Mouse (Mus musculus) forebrain, postnatal 0 days (tissue): ENCODE data around the gene Tgm1. TPM values are rescaled to one million over a fixed set of nuclear protein-coding genes. Genes with fewer than 3 reads are reported as not detected.
A peak's percentile ranks its signal among the peaks of the same experiment; 100 is the strongest.
"Not testable (repeated sequence)": the region's sequence is repeated elsewhere in the genome, so short reads cannot be mapped to it uniquely, and the experiment has no call there.

Experiments used
- ATAC-seq: fragments of 200-750 bp; cut with Nextera tagmentation; 2 replicates; pipeline ENCODE4 v1.8.0; 2017; ENCODE audit warnings: mild to moderate bottlenecking, moderate library complexity
- DNase-seq: peaks from one replicate; pipeline ENCODE4 v3.0.0-alpha.2; 2015
- H3K27ac ChIP-seq: fragments of 300-500 bp; sonication (generic); 2 replicates; pipeline ENCODE4 v1.5.1; 2014; ENCODE audit warnings: low read depth, mild to moderate bottlenecking, antibody characterized with exemption, low read length, moderate library complexity, mixed read lengths
- H3K27me3 ChIP-seq: fragments of 300-500 bp; sonication (generic); 2 replicates; pipeline ENCODE4 v1.6.1; 2014; ENCODE audit warnings: mild to moderate bottlenecking, low read length, mixed read lengths; ENCODE audit not compliant: insufficient read depth
- H3K36me3 ChIP-seq: fragments of 300-500 bp; sonication (generic); 2 replicates; pipeline ENCODE4 v1.6.1; 2014; ENCODE audit warnings: mild to moderate bottlenecking, moderate library complexity; ENCODE audit not compliant: insufficient read depth
- H3K4me1 ChIP-seq: fragments of 300-500 bp; sonication (generic); 2 replicates; pipeline ENCODE4 v1.6.1; 2014; ENCODE audit warnings: antibody characterized with exemption; ENCODE audit not compliant: insufficient read depth
- H3K4me2 ChIP-seq: fragments of 300-500 bp; sonication (generic); 2 replicates; pipeline ENCODE4 v1.6.1; 2014; ENCODE audit warnings: low read depth, mild to moderate bottlenecking, moderate library complexity
- H3K4me3 ChIP-seq: fragments of 300-500 bp; sonication (generic); 2 replicates; pipeline ENCODE4 v1.5.1; 2014; ENCODE audit warnings: low read depth, low read length, mixed read lengths
- H3K9ac ChIP-seq: fragments of 300-500 bp; sonication (generic); 2 replicates; pipeline ENCODE4 v1.6.1; 2014; ENCODE audit warnings: mild to moderate bottlenecking
- H3K9me3 ChIP-seq: fragments of 300-500 bp; sonication (generic); 2 replicates; pipeline ENCODE4 v1.6.1; 2016; ENCODE audit warnings: low read length
- CTCF ChIP-seq: sonication (generic); IDR thresholded peaks from 2 replicates; pipeline ENCODE4 v1.5.1; 2016; ENCODE audit warnings: antibody characterized with exemption, control low read depth, low read depth
- WGBS: fragments of 180-500 bp; shearing (Covaris S2); extraction: QIAGEN DNeasy Blood & Tissue Kit; methylation state at CpG from one replicate; pipeline ENCODE4 v1.1.7; 2014; 5-methylcytosine and 5-hydroxymethylcytosine counted together
- polyA plus RNA-seq: library from polyadenylated mRNA; unstranded; fragments of >200 nt; fragmentation: Nextera tagmentation; extraction: Ambion mirVana; gene quantifications from 2 replicates; pipeline ENCODE4 v1.2.1, GENCODE M21; 2015
- total RNA-seq: library from RNA; depleted of rRNA; stranded (reverse); fragments of >200 nt; gene quantifications from 2 replicates; pipeline ENCODE4 v1.2.3, GENCODE M21; 2014; rRNA removed

Gene Tgm1
- total RNA-seq (0.05 and 0.15 TPM in 2 replicates), polyA plus RNA-seq (0.15 and 0.21 TPM in 2 replicates)

- TF ChIP-seq CTCF = no peak
- Histone ChIP-seq H3K36me3 (peaks cover 24% of the 10 kb centered on the region), H3K9ac (no peak within 1 kb of the TSS), H3K27me3 (peaks cover 6% of the 10 kb centered on the region; the same call in 1 of the 2 replicates), H3K4me2 (no peak within 1 kb of the TSS), H3K27ac (no peak within 1 kb of the TSS), H3K4me3 (no peak within 1 kb of the TSS), H3K4me1 (no peaks in the 10 kb centered on the region), H3K9me3 (no peaks in the 10 kb centered on the region)
- ATAC-seq (no peak), DNase-seq (no peak)
- WGBS = 37% methylated on average over 4 of the region's 4 CpGs
These were observed at the start of gene Tgm1 for GRCm38 (mm10) chr14:55713729-55714122. TSS of gene Tgm1 (minus strand) at chr14:55713926.

GRCm38 (mm10) chr14:55763166-55763565 lies 49.4 kb upstream of the Tgm1 start:
- no peaks in the 10 kb centered on the region for H3K36me3 ChIP-seq
- ATAC-seq (no peak), DNase-seq (no peak)
- no peak overlapping the region for H3K4me3 ChIP-seq
- no peak overlapping the region for H3K27ac ChIP-seq
- H3K4me2 ChIP-seq = peak overlapping the region; percentile 96; the same call in 1 of the 2 replicates
- H3K9ac ChIP-seq = peak overlapping the region; percentile 84; the same call in 1 of the 2 replicates
- H3K4me1 ChIP-seq = peaks cover 4% of the 10 kb centered on the region; the same call in 1 of the 2 replicates
- 59% methylated on average over 7 of the region's 7 CpGs for WGBS
- no peak for TF ChIP-seq CTCF
- no peaks in the 10 kb centered on the region for H3K9me3 ChIP-seq
- H3K27me3 ChIP-seq = peaks cover 11% of the 10 kb centered on the region

DNA sequence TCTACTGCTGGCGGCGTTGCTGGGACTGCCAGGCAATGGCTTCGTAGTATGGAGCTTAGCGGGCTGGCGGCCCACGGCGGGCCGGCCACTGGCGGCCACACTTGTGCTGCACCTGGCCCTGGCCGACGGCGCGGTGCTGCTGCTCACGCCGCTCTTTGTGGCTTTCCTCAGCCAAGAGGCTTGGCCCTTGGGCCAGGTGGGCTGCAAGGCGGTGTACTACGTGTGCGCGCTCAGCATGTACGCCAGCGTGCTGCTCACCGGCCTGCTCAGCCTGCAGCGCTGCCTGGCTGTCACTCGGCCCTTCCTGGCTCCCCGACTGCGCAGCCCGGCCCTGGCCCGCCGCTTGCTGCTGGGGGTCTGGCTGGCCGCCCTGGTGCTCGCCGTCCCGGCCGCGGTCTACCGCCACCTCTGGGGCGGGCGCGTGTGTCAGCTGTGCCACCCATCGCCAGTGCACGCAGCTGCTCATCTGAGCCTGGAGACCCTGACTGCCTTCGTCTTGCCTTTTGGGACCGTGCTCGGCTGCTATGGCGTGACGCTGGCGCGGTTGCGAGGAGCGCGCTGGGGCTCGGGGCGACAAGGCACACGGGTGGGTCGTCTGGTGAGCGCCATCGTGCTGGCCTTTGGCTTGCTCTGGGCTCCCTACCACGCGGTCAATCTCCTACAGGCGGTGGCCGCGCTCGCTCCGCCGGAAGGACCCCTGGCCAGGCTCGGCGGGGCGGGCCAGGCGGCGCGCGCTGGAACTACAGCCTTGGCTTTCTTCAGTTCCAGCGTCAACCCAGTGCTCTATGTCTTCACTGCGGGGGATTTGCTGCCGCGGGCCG lies 48.5 kb upstream of the Tgm1 start:
- WGBS = 2% methylated on average over 77 of the region's 77 CpGs
- no peaks in the 10 kb centered on the region for H3K36me3 ChIP-seq
- peak overlapping the region; percentile 84 for H3K9ac ChIP-seq
- ATAC-seq (peak; percentile 86), DNase-seq (peak; percentile 76)
- TF ChIP-seq CTCF = peak; percentile 67
- H3K4me3 ChIP-seq = peak overlapping the region; percentile 50
- no peaks in the 10 kb centered on the region; the same call in 1 of the 2 replicates for H3K4me1 ChIP-seq
- peak overlapping the region; percentile 77 for H3K27ac ChIP-seq
- H3K4me2 ChIP-seq = peak overlapping the region; percentile 96
- H3K9me3 ChIP-seq = no peaks in the 10 kb centered on the region
- peaks cover 10% of the 10 kb centered on the region for H3K27me3 ChIP-seq

- DNase-seq (no peak), ATAC-seq (no peak)
- Histone ChIP-seq H3K27me3 (peaks cover 7% of the 10 kb centered on the region), H3K9me3 (no peaks in the 10 kb centered on the region), H3K36me3 (peaks cover under 1% of the 10 kb centered on the region; the same call in 1 of the 2 replicates), H3K4me3 (peak within 1 kb of the TSS; percentile 50), H3K4me2 (peak within 1 kb of the TSS; percentile 96), H3K4me1 (no peaks in the 10 kb centered on the region; the same call in 1 of the 2 replicates), H3K9ac (peak within 1 kb of the TSS; percentile 84), H3K27ac (peak within 1 kb of the TSS; percentile 77)
- 72% methylated on average over 6 of the region's 6 CpGs for WGBS
- TF ChIP-seq CTCF = no peak
These were observed 47.4 kb upstream of the Tgm1 start, which contains the start of gene Ltb4r2 for GRCm38 (mm10) chr14:55761163-55761562. TSS of gene Ltb4r2 (plus strand) at chr14:55761428.

GRCm38 (mm10) chr14:55760156-55760555 lies 46.4 kb upstream of the Tgm1 start:
- not testable (repeated sequence) for H3K9ac ChIP-seq
- under 1% methylated on average over 6 of the region's 6 CpGs for WGBS

DNA sequence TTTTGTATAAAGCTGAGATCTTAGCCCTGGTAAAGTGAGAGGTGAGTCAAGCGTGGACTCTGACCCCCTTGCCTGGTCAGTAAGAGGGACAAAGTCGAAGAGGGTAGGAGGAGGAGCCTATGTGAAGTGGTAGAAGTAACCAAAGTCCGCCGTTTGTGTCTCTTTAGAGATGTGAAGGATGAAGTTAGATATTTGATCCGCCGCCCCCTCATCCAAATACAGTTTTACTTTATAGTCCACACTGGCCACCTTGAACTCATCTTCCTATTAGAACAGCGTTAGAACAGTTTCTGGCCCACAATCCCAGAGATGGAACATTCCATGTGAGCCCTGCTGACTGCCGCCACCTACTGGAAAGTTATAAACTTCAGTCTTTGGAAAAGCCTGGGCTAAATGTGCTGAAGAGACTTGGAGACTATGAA lies 44.6 kb upstream of the Tgm1 start, which contains the start of gene Cideb:
Gene Cideb (minus strand): TSS at position 96 of the 422 bp plus-strand sequence.
- Histone ChIP-seq H3K27me3 (peaks cover 7% of the 10 kb centered on the region), H3K9me3 (no peaks in the 10 kb centered on the region), H3K9ac (no peak within 1 kb of the TSS), H3K4me3 (no peak within 1 kb of the TSS), H3K27ac (no peak within 1 kb of the TSS), H3K36me3 (peaks cover 29% of the 10 kb centered on the region), H3K4me1 (no peaks in the 10 kb centered on the region; the same call in 1 of the 2 replicates), H3K4me2 (0 out of 2 replicates have a peak within 1 kb of the TSS, but pooled peaks have one; percentile 5)
- DNase-seq (peak; percentile 68), ATAC-seq (no peak)
- 21% methylated on average over 8 of the region's 8 CpGs for WGBS
- TF ChIP-seq CTCF = peak; percentile 76

More at GRCm38 (mm10) chr14:55760156-55760555, 46.4 kb upstream of the Tgm1 start:
- not testable (repeated sequence) for ATAC-seq, H3K27me3 ChIP-seq, H3K27ac ChIP-seq, H3K4me3 ChIP-seq, H3K9me3 ChIP-seq, H3K4me1 ChIP-seq
- DNase-seq = peak; percentile 86
- Histone ChIP-seq H3K4me2 (peak overlapping the region; percentile 32), H3K36me3 (peaks cover 11% of the 10 kb centered on the region)
- peak; percentile 78 for TF ChIP-seq CTCF

DNA sequence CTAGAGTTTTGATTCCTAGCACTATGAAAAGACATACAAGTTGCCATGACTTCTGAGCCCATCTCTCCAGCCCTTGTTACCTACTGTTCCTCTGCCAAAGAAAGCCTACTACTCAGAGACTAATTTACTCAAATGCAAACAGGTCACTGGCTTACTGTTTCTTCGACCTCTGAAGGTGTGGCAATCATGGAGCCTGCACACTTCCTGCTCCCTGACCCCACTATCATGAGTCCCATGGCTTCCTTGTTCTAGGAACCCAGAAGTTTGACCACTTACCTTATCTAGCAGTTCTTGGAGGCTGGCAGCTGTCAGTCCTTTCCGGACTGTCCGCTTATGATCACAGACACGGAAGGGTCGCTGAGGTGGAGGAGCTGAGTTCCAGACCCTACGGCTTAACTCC lies 43.8 kb upstream of the Tgm1 start:
- H3K27me3 ChIP-seq = peaks cover 7% of the 10 kb centered on the region
- 86% methylated on average over 6 of the region's 6 CpGs for WGBS

More for the DNA sequence above, 43.8 kb upstream of the Tgm1 start:
- Histone ChIP-seq H3K4me2 (no peak overlapping the region), H3K9me3 (no peaks in the 10 kb centered on the region), H3K27ac (no peak overlapping the region), H3K4me3 (no peak overlapping the region), H3K4me1 (no peaks in the 10 kb centered on the region; the same call in 1 of the 2 replicates), H3K9ac (no peak overlapping the region), H3K36me3 (peaks cover 37% of the 10 kb centered on the region)
- no peak for TF ChIP-seq CTCF
- no peak for ATAC-seq
- DNase-seq = no peak
